Mouse (Mus musculus): Measurements from ENCODE around the gene Afdn. TPM values are rescaled to one million over a fixed set of nuclear protein-coding genes. Genes with fewer than 3 reads are reported as not detected.
A peak's percentile ranks its signal among the peaks of the same experiment; 100 is the strongest.
"Not testable (repeated sequence)": the region's sequence is repeated elsewhere in the genome, so short reads cannot be mapped to it uniquely, and the experiment has no call there.

Afdn gene
- polyA plus RNA-seq, 1 experiment from 2014 or later = 78.1 TPM

GRCm38 (mm10) chr17:13924588-13924987 lies 164.2 kb downstream of the Afdn start:
- no peak overlapping the region for H3K9ac ChIP-seq (ENCODE audit: low read length)
- H3K36me3 ChIP-seq (ENCODE audit: control insufficient read depth, insufficient read depth, low read length) = no peaks in the 10 kb centered on the region
- no peak for ATAC-seq (ENCODE audit: insufficient number of reproducible peaks, insufficient read depth, low FRiP score, low read depth)
- 88% methylated on average over 2 of the region's 2 CpGs for WGBS
- H3K4me2 ChIP-seq (ENCODE audit: low read length) = no peak overlapping the region
- no peak overlapping the region for H3K4me3 ChIP-seq (ENCODE audit: control insufficient read depth in 1 of 2, insufficient read depth in 1 of 2, low read depth in 1 of 2, low read length in 2 of 2)
- no peaks in the 10 kb centered on the region for H3K9me3 ChIP-seq (ENCODE audit: control insufficient read depth, low read length)
- peaks cover 0 to 13% of the 10 kb centered on the region in 2 experiments; a peak in 2 of 4 replicates for H3K4me1 ChIP-seq (ENCODE audit: control insufficient read depth in 2 of 2, insufficient read depth in 2 of 2, low read length in 2 of 2)
- H3K27me3 ChIP-seq (ENCODE audit: control insufficient read depth, insufficient read depth, low read length) = no peaks in the 10 kb centered on the region
- H3K27ac ChIP-seq (replicated peaks in 1 of 2; ENCODE audit: control insufficient read depth in 1 of 2, insufficient read depth in 1 of 2, low read depth in 2 of 2, low read length in 2 of 2) = no peak overlapping the region

- H3K4me3 ChIP-seq (ENCODE audit: control insufficient read depth in 1 of 2, insufficient read depth in 1 of 2, low read depth in 1 of 2, low read length in 2 of 2) = no peak overlapping the region
- WGBS = 45% methylated on average over 3 of the region's 3 CpGs
- H3K9me3 ChIP-seq (ENCODE audit: control insufficient read depth, low read length) = no peaks in the 10 kb centered on the region
- no peaks in the 10 kb centered on the region for H3K27me3 ChIP-seq (ENCODE audit: control insufficient read depth, insufficient read depth, low read length)
- peaks cover 0 to 7% of the 10 kb centered on the region in 2 experiments; a peak in 2 of 4 replicates for H3K4me1 ChIP-seq (ENCODE audit: control insufficient read depth in 2 of 2, insufficient read depth in 2 of 2, low read length in 2 of 2)
- H3K9ac ChIP-seq (ENCODE audit: low read length) = no peak overlapping the region
- H3K27ac ChIP-seq (replicated peaks in 1 of 2; ENCODE audit: control insufficient read depth in 1 of 2, insufficient read depth in 1 of 2, low read depth in 2 of 2, low read length in 2 of 2) = no peak overlapping the region
- H3K36me3 ChIP-seq (ENCODE audit: control insufficient read depth, insufficient read depth, low read length) = no peaks in the 10 kb centered on the region
- H3K4me2 ChIP-seq (ENCODE audit: low read length) = no peak overlapping the region
- ATAC-seq (ENCODE audit: insufficient number of reproducible peaks, insufficient read depth, low FRiP score, low read depth) = no peak
These were observed 165.6 kb downstream of the Afdn start for GRCm38 (mm10) chr17:13925931-13926330.

- WGBS = 81% methylated on average over 9 of the region's 9 CpGs
- no peaks in the 10 kb centered on the region for H3K9me3 ChIP-seq (ENCODE audit: control insufficient read depth, low read length)
- no peaks in the 10 kb centered on the region for H3K27me3 ChIP-seq (ENCODE audit: control insufficient read depth, insufficient read depth, low read length)
- no peak overlapping the region for H3K4me3 ChIP-seq (ENCODE audit: control insufficient read depth in 1 of 2, insufficient read depth in 1 of 2, low read depth in 1 of 2, low read length in 2 of 2)
- no peak overlapping the region for H3K9ac ChIP-seq (ENCODE audit: low read length)
- H3K27ac ChIP-seq (replicated peaks in 1 of 2; ENCODE audit: control insufficient read depth in 1 of 2, insufficient read depth in 1 of 2, low read depth in 2 of 2, low read length in 2 of 2) = no peak overlapping the region
- H3K4me1 ChIP-seq (ENCODE audit: control insufficient read depth in 2 of 2, insufficient read depth in 2 of 2, low read length in 2 of 2) = no peaks in the 10 kb centered on the region
- no peak overlapping the region for H3K4me2 ChIP-seq (ENCODE audit: low read length)
- H3K36me3 ChIP-seq (ENCODE audit: control insufficient read depth, insufficient read depth, low read length) = no peaks in the 10 kb centered on the region
- ATAC-seq (ENCODE audit: insufficient number of reproducible peaks, insufficient read depth, low FRiP score, low read depth) = no peak
These were observed 170.1 kb downstream of the Afdn start for GRCm38 (mm10) chr17:13930421-13930820.

GRCm38 (mm10) chr17:13935364-13935763 lies 175.0 kb downstream of the Afdn start:
- not testable (repeated sequence) for H3K4me2 ChIP-seq (ENCODE audit: low read length); H3K9me3 ChIP-seq (ENCODE audit: control insufficient read depth, low read length); ATAC-seq (ENCODE audit: insufficient number of reproducible peaks, insufficient read depth, low FRiP score, low read depth); H3K9ac ChIP-seq (ENCODE audit: low read length); H3K27me3 ChIP-seq (ENCODE audit: control insufficient read depth, insufficient read depth, low read length); H3K36me3 ChIP-seq (ENCODE audit: control insufficient read depth, insufficient read depth, low read length); H3K27ac ChIP-seq (replicated peaks in 1 of 2; ENCODE audit: control insufficient read depth in 1 of 2, insufficient read depth in 1 of 2, low read depth in 2 of 2, low read length in 2 of 2); H3K4me3 ChIP-seq (ENCODE audit: control insufficient read depth in 1 of 2, insufficient read depth in 1 of 2, low read depth in 1 of 2, low read length in 2 of 2)
- WGBS = 91% methylated on average over 2 of the region's 2 CpGs
- H3K4me1 ChIP-seq (ENCODE audit: control insufficient read depth in 2 of 2, insufficient read depth in 2 of 2, low read length in 2 of 2) = peaks cover 15 to 18% of the 10 kb centered on the region in 2 experiments

- H3K27ac ChIP-seq (replicated peaks in 1 of 2; ENCODE audit: control insufficient read depth in 1 of 2, insufficient read depth in 1 of 2, low read depth in 2 of 2, low read length in 2 of 2) = peak overlapping the region in 1 of 2 experiments; percentile 80; a peak in 1 of 4 replicates
- 91% methylated on average over 4 of the region's 4 CpGs for WGBS
These were observed 177.4 kb downstream of the Afdn start for GRCm38 (mm10) chr17:13937787-13938186.

GRCm38 (mm10) chr17:13938652-13939051 lies 178.3 kb downstream of the Afdn start:
- Histone ChIP-seq H3K36me3 (ENCODE audit: control insufficient read depth, insufficient read depth, low read length) (no peaks in the 10 kb centered on the region), H3K9me3 (ENCODE audit: control insufficient read depth, low read length) (no peaks in the 10 kb centered on the region), H3K4me3 (ENCODE audit: control insufficient read depth in 1 of 2, insufficient read depth in 1 of 2, low read depth in 1 of 2, low read length in 2 of 2) (no peak overlapping the region), H3K4me1 (ENCODE audit: control insufficient read depth in 2 of 2, insufficient read depth in 2 of 2, low read length in 2 of 2) (peaks cover 15 to 18% of the 10 kb centered on the region in 2 experiments), H3K4me2 (ENCODE audit: low read length) (no peak overlapping the region), H3K27me3 (ENCODE audit: control insufficient read depth, insufficient read depth, low read length) (no peaks in the 10 kb centered on the region), H3K9ac (ENCODE audit: low read length) (no peak overlapping the region), H3K27ac (replicated peaks in 1 of 2; ENCODE audit: control insufficient read depth in 1 of 2, insufficient read depth in 1 of 2, low read depth in 2 of 2, low read length in 2 of 2) (peak overlapping the region; percentile 58 to 80)
- 29% methylated on average over 3 of the region's 3 CpGs for WGBS
- peak; percentile 85 for ATAC-seq (ENCODE audit: insufficient number of reproducible peaks, insufficient read depth, low FRiP score, low read depth)

More at GRCm38 (mm10) chr17:13937787-13938186, 177.4 kb downstream of the Afdn start:
- Histone ChIP-seq H3K27me3 (ENCODE audit: control insufficient read depth, insufficient read depth, low read length) (no peaks in the 10 kb centered on the region), H3K4me3 (ENCODE audit: control insufficient read depth in 1 of 2, insufficient read depth in 1 of 2, low read depth in 1 of 2, low read length in 2 of 2) (no peak overlapping the region), H3K9me3 (ENCODE audit: control insufficient read depth, low read length) (no peaks in the 10 kb centered on the region), H3K9ac (ENCODE audit: low read length) (no peak overlapping the region), H3K36me3 (ENCODE audit: control insufficient read depth, insufficient read depth, low read length) (no peaks in the 10 kb centered on the region), H3K4me1 (ENCODE audit: control insufficient read depth in 2 of 2, insufficient read depth in 2 of 2, low read length in 2 of 2) (peaks cover 15 to 18% of the 10 kb centered on the region in 2 experiments), H3K4me2 (ENCODE audit: low read length) (no peak overlapping the region)
- no peak for ATAC-seq (ENCODE audit: insufficient number of reproducible peaks, insufficient read depth, low FRiP score, low read depth)

- Histone ChIP-seq H3K27ac (replicated peaks in 1 of 2; ENCODE audit: control insufficient read depth in 1 of 2, insufficient read depth in 1 of 2, low read depth in 2 of 2, low read length in 2 of 2) (peak overlapping the region; percentile 58 to 80), H3K4me1 (ENCODE audit: control insufficient read depth in 2 of 2, insufficient read depth in 2 of 2, low read length in 2 of 2) (peaks cover 15 to 18% of the 10 kb centered on the region in 2 experiments)
- H3K36me3 ChIP-seq (ENCODE audit: control insufficient read depth, insufficient read depth, low read length); H3K4me2 ChIP-seq (ENCODE audit: low read length); H3K9me3 ChIP-seq (ENCODE audit: control insufficient read depth, low read length); H3K9ac ChIP-seq (ENCODE audit: low read length); H3K4me3 ChIP-seq (ENCODE audit: control insufficient read depth in 1 of 2, insufficient read depth in 1 of 2, low read depth in 1 of 2, low read length in 2 of 2); H3K27me3 ChIP-seq (ENCODE audit: control insufficient read depth, insufficient read depth, low read length); ATAC-seq (ENCODE audit: insufficient number of reproducible peaks, insufficient read depth, low FRiP score, low read depth): not testable (repeated sequence)
- 34% methylated on average over 2 of the region's 2 CpGs for WGBS
These were observed 178.9 kb downstream of the Afdn start for GRCm38 (mm10) chr17:13939231-13939630.

GRCm38 (mm10) chr17:13940487-13940886 lies 180.1 kb downstream of the Afdn start:
- WGBS = 80% methylated on average over 1 of the region's 1 CpGs
- no peak for ATAC-seq (ENCODE audit: insufficient number of reproducible peaks, insufficient read depth, low FRiP score, low read depth)
- no peaks in the 10 kb centered on the region for H3K27me3 ChIP-seq (ENCODE audit: control insufficient read depth, insufficient read depth, low read length)
- H3K27ac ChIP-seq (replicated peaks in 1 of 2; ENCODE audit: control insufficient read depth in 1 of 2, insufficient read depth in 1 of 2, low read depth in 2 of 2, low read length in 2 of 2) = no peak overlapping the region
- no peaks in the 10 kb centered on the region for H3K36me3 ChIP-seq (ENCODE audit: control insufficient read depth, insufficient read depth, low read length)
- no peaks in the 10 kb centered on the region for H3K9me3 ChIP-seq (ENCODE audit: control insufficient read depth, low read length)
- H3K4me1 ChIP-seq (ENCODE audit: control insufficient read depth in 2 of 2, insufficient read depth in 2 of 2, low read length in 2 of 2) = peaks cover 15 to 18% of the 10 kb centered on the region in 2 experiments
- H3K4me3 ChIP-seq (ENCODE audit: control insufficient read depth in 1 of 2, insufficient read depth in 1 of 2, low read depth in 1 of 2, low read length in 2 of 2) = no peak overlapping the region
- H3K9ac ChIP-seq (ENCODE audit: low read length) = no peak overlapping the region
- no peak overlapping the region for H3K4me2 ChIP-seq (ENCODE audit: low read length)
